ENCODE assay signal across 19 mouse cellular contexts in genomic region chr11:118219066-118219465, GRCm38 (mm10).
"Had no signal": no experiment of that assay in that cellular context is flagged by ENCODE, and none has a peak within 500 bp of the region (broad histone marks: within the 10 kb centered on the region; RNA-seq: fewer than 3 reads in every experiment).

No protein-coding gene starts in this region.

- H3K27ac ChIP-seq: liver, embryonic 13.5 days; liver, embryonic 15.5 days; lung, embryonic 15.5 days; midbrain, embryonic 13.5 days; midbrain, embryonic 15.5 days; neural tube, embryonic 12.5 days; stomach, embryonic 15.5 days; stomach, postnatal 0 days had no signal

- H3K4me1 ChIP-seq: liver, embryonic 13.5 days; midbrain, embryonic 13.5 days; midbrain, embryonic 15.5 days; neural tube, embryonic 12.5 days had no signal

- H3K4me3 ChIP-seq: liver, embryonic 13.5 days; liver, embryonic 15.5 days; lung, embryonic 15.5 days; megakaryocyte, embryonic 14.5 days; midbrain, embryonic 13.5 days; midbrain, embryonic 15.5 days; neural tube, embryonic 12.5 days; stomach, embryonic 15.5 days had no signal

- DNase-seq: liver, embryonic 13.5 days; liver, postnatal 0 days; lung, adult 2 months; lung, postnatal 4 days; retina, postnatal 1 day; right cerebral cortex, adult 18-20 months; right cerebral cortex, postnatal 25 days; right cerebral cortex, postnatal 4 days; thymus, postnatal 14 days; thymus, postnatal 36 days had no signal

- ATAC-seq: liver, postnatal 0 days; lung, postnatal 0 days; midbrain, embryonic 13.5 days; midbrain, embryonic 15.5 days had no signal
